Mouse (Mus musculus) myocyte (in vitro differentiated cells): ENCODE measurements around the gene Sptbn4.

Experiments
- CEBPB ChIP-seq: IDR thresholded peaks from 2 replicates; pipeline ENCODE4 v1.6.1; 2011; ENCODE audit warnings: mild to moderate bottlenecking, moderate library complexity; ENCODE audit not compliant: poor library complexity, insufficient read depth, severe bottlenecking
- E2F4 ChIP-seq: IDR thresholded peaks from one replicate; pipeline ENCODE4 v1.6.1; 2011; ENCODE audit warnings: mild to moderate bottlenecking, control low read depth, moderate library complexity; ENCODE audit not compliant: insufficient read depth
- MAX ChIP-seq: IDR thresholded peaks from one replicate; pipeline ENCODE4 v1.6.1; 2011; ENCODE audit warnings: low read depth, mild to moderate bottlenecking, control low read depth
- MYOG ChIP-seq, 3 experiments: IDR thresholded peaks; one replicate each; pipeline ENCODE4 v1.6.1; 2011; ENCODE audit warnings: control low read depth in 2 of 3, low read depth in 2 of 3, mild to moderate bottlenecking in 2 of 3; ENCODE audit not compliant: insufficient read length in 2 of 3, control insufficient read depth in 1 of 3, insufficient read depth in 1 of 3
- POLR2A ChIP-seq: IDR thresholded peaks from one replicate; pipeline ENCODE4 v1.6.1; 2011; ENCODE audit warnings: low read depth, mild to moderate bottlenecking, control low read depth, moderate library complexity; ENCODE audit not compliant: insufficient read length
- POLR2AphosphoS2 ChIP-seq: IDR thresholded peaks from one replicate; pipeline ENCODE4 v1.6.1; 2011; ENCODE audit warnings: low read depth, control low read depth; ENCODE audit not compliant: insufficient read length
- SRF ChIP-seq: IDR thresholded peaks from one replicate; pipeline ENCODE4 v1.6.1; 2011; ENCODE audit warnings: low read depth; ENCODE audit not compliant: control insufficient read depth, insufficient read length
- USF1 ChIP-seq: IDR thresholded peaks from one replicate; pipeline ENCODE4 v1.6.1; 2011; ENCODE audit warnings: low read depth, mild to moderate bottlenecking, control low read depth, moderate library complexity

- TF ChIP-seq POLR2A (peak; percentile 89), MYOG (IDR thresholded peaks at IDR 0.05; ENCODE audit: control insufficient read depth in 1 of 3, insufficient read depth in 1 of 3, insufficient read length in 2 of 3, low read depth in 2 of 3) (peak in 1 of 3 experiments; percentile 26), CEBPB (no peak), POLR2AphosphoS2 (peak; percentile 76), MAX (no peak), E2F4 (no peak), USF1 (no peak), SRF (peak; percentile 90)
These were observed at the start of gene Sptbn4, which contains the start of gene Blvrb for GRCm38 (mm10) chr7:27447419-27448286.
